Mouse (Mus musculus): Measurements from ENCODE around the gene Tmem178.

- TF ChIP-seq CTCF (IDR thresholded peaks at IDR 0.05), result peak; percentile 96
- no peak for TF ChIP-seq EP300 (IDR thresholded peaks at IDR 0.05)
Measured at GRCm38 (mm10) chr17:80982412-80982787, 38.0 kb downstream of the Tmem178 start.
